Mouse (Mus musculus): Measurements from ENCODE around the gene Sec11a. TPM values are rescaled to one million over a fixed set of nuclear protein-coding genes. Genes with fewer than 3 reads are reported as not detected.

The Sec11a gene
- total RNA-seq, 1 experiment = 171 TPM

DNA sequence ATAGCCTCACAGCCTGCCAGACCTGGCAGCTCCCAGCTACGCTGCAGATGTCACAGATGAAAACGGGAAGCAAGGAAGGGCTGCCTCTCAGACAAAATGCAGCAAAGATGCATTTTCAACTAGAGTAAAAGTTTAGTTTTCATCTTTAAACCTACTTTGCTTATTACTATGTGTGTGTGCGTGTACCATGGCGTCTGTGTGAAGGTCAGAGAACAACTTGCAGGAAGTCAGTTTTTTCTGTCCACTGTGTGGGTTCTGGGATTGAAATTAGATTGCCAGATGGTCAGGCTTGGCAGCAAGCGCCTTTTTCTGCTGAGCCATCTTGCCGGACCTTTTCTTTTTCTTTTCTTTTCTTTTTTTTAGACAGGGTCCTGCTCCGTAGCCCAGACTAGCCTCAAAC lies 53.4 kb downstream of the Sec11a start:
- H3K27ac ChIP-seq (ENCODE audit: insufficient read depth, low read depth, low read length, poor library complexity, severe bottlenecking) = no peak overlapping the region
- H3K9ac ChIP-seq (ENCODE audit: insufficient read depth, low read depth, low read length, poor library complexity, severe bottlenecking) = no peak overlapping the region
- no peak for TF ChIP-seq ZNF384 (IDR thresholded peaks at IDR 0.05; ENCODE audit: low read depth, low read length)
- no peak for TF ChIP-seq HCFC1 (IDR thresholded peaks at IDR 0.05; ENCODE audit: borderline replicate concordance, insufficient read depth, low read length)
- no peak for TF ChIP-seq CHD2 (IDR thresholded peaks at IDR 0.05; ENCODE audit: low read depth, low read length)
- TF ChIP-seq ZC3H11A (IDR thresholded peaks at IDR 0.05; ENCODE audit: borderline replicate concordance, low read depth, low read length) = no peak
- TF ChIP-seq MAFK (IDR thresholded peaks at IDR 0.05; ENCODE audit: insufficient read depth, low read depth, low read length) = no peak
- in situ Hi-C loops (cut with MboI; ENCODE audit: low sequenced_read_pairs in 2 of 2, unreplicated experiment in 2 of 2) = no loop called here
- DNase-seq (ENCODE audit: low read depth, low spot score) = no peak
- no peak overlapping the region for H3K4me3 ChIP-seq (ENCODE audit: insufficient read depth in 1 of 2, low read depth in 1 of 2, low read length in 2 of 2, poor library complexity in 1 of 2, severe bottlenecking in 1 of 2)
- H3K36me3 ChIP-seq (ENCODE audit: control insufficient read depth, insufficient read depth, low read length, poor library complexity, severe bottlenecking) = peaks cover 63% of the 10 kb centered on the region
- H3K4me1 ChIP-seq (ENCODE audit: control insufficient read depth in 2 of 2, insufficient read depth in 2 of 2, low read length in 2 of 2, poor library complexity in 1 of 2) = peaks cover 1 to 2% of the 10 kb centered on the region in 2 experiments; a peak in 1 of 4 replicates
- H3K9me3 ChIP-seq (ENCODE audit: control insufficient read depth, insufficient read depth, low read depth, low read length) = no peaks in the 10 kb centered on the region

DNA sequence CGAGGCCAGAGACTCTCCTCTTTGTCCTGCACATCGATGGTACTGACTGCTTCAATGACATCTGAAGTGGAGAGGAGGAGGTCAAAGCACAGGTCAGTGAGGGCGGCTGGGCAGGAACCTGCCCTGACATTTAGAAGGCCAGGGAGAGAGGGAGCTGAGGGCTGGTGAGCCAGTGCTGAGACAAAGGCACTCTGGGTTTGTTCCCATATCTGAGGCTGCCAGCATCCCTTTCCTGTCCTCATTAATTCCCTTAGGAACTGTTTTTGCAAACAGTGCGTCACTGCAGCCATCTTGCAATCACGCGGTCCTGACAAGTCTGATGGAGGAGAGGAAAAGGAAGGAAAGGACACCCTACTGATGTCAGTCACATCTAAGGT lies 53.8 kb downstream of the Sec11a start:
- DNase-seq (ENCODE audit: low read depth, low spot score) = no peak
- TF ChIP-seq CHD2 (IDR thresholded peaks at IDR 0.05; ENCODE audit: low read depth, low read length) (no peak), ZNF384 (IDR thresholded peaks at IDR 0.05; ENCODE audit: low read depth, low read length) (no peak), HCFC1 (IDR thresholded peaks at IDR 0.05; ENCODE audit: borderline replicate concordance, insufficient read depth, low read length) (no peak), ZC3H11A (IDR thresholded peaks at IDR 0.05; ENCODE audit: borderline replicate concordance, low read depth, low read length) (no peak), MAFK (IDR thresholded peaks at IDR 0.05; ENCODE audit: insufficient read depth, low read depth, low read length) (no peak)
- H3K4me1 ChIP-seq (ENCODE audit: control insufficient read depth in 2 of 2, insufficient read depth in 2 of 2, low read length in 2 of 2, poor library complexity in 1 of 2) = peaks cover 2 to 4% of the 10 kb centered on the region in 2 experiments; a peak in 1 of 4 replicates
- H3K9me3 ChIP-seq (ENCODE audit: control insufficient read depth, insufficient read depth, low read depth, low read length) = no peaks in the 10 kb centered on the region
- H3K36me3 ChIP-seq (ENCODE audit: control insufficient read depth, insufficient read depth, low read length, poor library complexity, severe bottlenecking) = peaks cover 63% of the 10 kb centered on the region
- H3K9ac ChIP-seq (ENCODE audit: insufficient read depth, low read depth, low read length, poor library complexity, severe bottlenecking) = no peak overlapping the region
- H3K27ac ChIP-seq (ENCODE audit: insufficient read depth, low read depth, low read length, poor library complexity, severe bottlenecking) = no peak overlapping the region
- in situ Hi-C loops (cut with MboI; ENCODE audit: low sequenced_read_pairs in 2 of 2, unreplicated experiment in 2 of 2) = no loop called here
- H3K4me3 ChIP-seq (ENCODE audit: insufficient read depth in 1 of 2, low read depth in 1 of 2, low read length in 2 of 2, poor library complexity in 1 of 2, severe bottlenecking in 1 of 2) = no peak overlapping the region

DNA sequence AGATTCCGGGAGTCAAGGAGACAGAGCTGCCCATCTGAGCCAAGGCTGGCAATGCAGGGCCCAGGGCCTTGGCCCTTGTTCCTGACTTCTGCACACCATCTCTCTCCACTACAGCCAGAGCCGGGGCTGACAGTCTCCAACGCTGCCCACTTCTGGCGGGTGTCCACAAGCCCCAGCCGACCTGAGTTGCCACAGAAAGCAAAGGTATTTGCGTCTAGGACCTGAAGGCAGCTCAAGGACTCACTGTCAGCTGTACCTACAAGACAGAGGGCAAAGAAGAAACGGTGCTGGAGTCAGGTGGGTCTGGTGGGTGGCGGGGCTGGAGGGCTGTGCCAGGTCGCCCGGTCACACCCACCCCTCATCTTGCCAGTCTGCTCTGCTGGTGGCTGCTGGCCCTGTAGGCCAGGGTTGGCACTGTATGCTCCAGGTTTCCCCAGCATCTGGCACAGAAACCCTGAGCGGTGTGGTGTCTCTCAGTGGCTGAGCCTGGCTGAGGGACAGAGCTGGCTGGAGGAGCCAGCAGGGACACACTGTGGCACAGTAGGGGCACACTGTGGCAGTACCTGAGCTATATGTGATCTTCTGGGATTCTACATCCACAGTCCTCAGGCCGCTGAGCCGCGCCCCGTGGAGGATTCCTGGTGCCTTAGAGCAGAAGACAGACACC lies 54.4 kb downstream of the Sec11a start:
- no peak overlapping the region for H3K27ac ChIP-seq (ENCODE audit: insufficient read depth, low read depth, low read length, poor library complexity, severe bottlenecking)
- no peak overlapping the region for H3K4me3 ChIP-seq (ENCODE audit: insufficient read depth in 1 of 2, low read depth in 1 of 2, low read length in 2 of 2, poor library complexity in 1 of 2, severe bottlenecking in 1 of 2)
- peaks cover 59% of the 10 kb centered on the region for H3K36me3 ChIP-seq (ENCODE audit: control insufficient read depth, insufficient read depth, low read length, poor library complexity, severe bottlenecking)
- TF ChIP-seq ZC3H11A (IDR thresholded peaks at IDR 0.05; ENCODE audit: borderline replicate concordance, low read depth, low read length) (no peak), CHD2 (IDR thresholded peaks at IDR 0.05; ENCODE audit: low read depth, low read length) (no peak), HCFC1 (IDR thresholded peaks at IDR 0.05; ENCODE audit: borderline replicate concordance, insufficient read depth, low read length) (no peak), MAFK (IDR thresholded peaks at IDR 0.05; ENCODE audit: insufficient read depth, low read depth, low read length) (no peak), ZNF384 (IDR thresholded peaks at IDR 0.05; ENCODE audit: low read depth, low read length) (no peak)
- in situ Hi-C loops (cut with MboI; ENCODE audit: low sequenced_read_pairs in 2 of 2, unreplicated experiment in 2 of 2) = no loop called here
- DNase-seq (ENCODE audit: low read depth, low spot score) = no peak
- H3K9ac ChIP-seq (ENCODE audit: insufficient read depth, low read depth, low read length, poor library complexity, severe bottlenecking) = no peak overlapping the region
- H3K9me3 ChIP-seq (ENCODE audit: control insufficient read depth, insufficient read depth, low read depth, low read length) = no peaks in the 10 kb centered on the region
- H3K4me1 ChIP-seq (ENCODE audit: control insufficient read depth in 2 of 2, insufficient read depth in 2 of 2, low read length in 2 of 2, poor library complexity in 1 of 2) = peaks cover 2 to 7% of the 10 kb centered on the region in 2 experiments; a peak in 1 of 4 replicates

DNA sequence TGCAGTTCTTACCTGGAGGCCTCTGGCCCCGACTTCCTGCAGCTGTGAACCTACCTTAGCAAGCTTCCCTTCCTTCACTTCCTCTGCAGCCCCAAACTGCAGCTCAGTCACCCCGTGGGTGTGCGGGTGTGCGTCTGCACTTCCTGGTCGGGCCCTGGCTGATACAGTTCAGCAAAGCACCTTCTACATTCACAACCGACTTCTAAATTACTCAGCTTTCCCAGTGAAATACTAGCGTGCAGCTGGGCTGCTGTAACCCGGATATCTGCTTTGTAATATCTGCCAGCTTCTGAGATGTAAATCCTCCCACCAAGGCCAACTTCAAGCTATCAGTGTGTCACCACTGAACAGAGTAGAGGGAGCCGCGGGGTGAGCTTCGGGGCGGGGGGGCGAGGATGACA lies 57.7 kb downstream of the Sec11a start:
- no peaks in the 10 kb centered on the region for H3K9me3 ChIP-seq (ENCODE audit: control insufficient read depth, insufficient read depth, low read depth, low read length)
- H3K36me3 ChIP-seq (ENCODE audit: control insufficient read depth, insufficient read depth, low read length, poor library complexity, severe bottlenecking) = peaks cover 35% of the 10 kb centered on the region
- in situ Hi-C loops (cut with MboI; ENCODE audit: low sequenced_read_pairs in 2 of 2, unreplicated experiment in 2 of 2) = loop anchor here in 1 of 2 experiments (10.0 kb wide), 2 partner anchors 175 to 265 kb away; no protein-coding TSS in a partner anchor
- H3K4me1 ChIP-seq (ENCODE audit: control insufficient read depth in 2 of 2, insufficient read depth in 2 of 2, low read length in 2 of 2, poor library complexity in 1 of 2) = peaks cover 2 to 7% of the 10 kb centered on the region in 2 experiments; a peak in 2 of 4 replicates
- H3K9ac ChIP-seq (ENCODE audit: insufficient read depth, low read depth, low read length, poor library complexity, severe bottlenecking) = no peak overlapping the region; the same call in 1 of the 2 replicates
- peak overlapping the region; percentile 74 for H3K27ac ChIP-seq (ENCODE audit: insufficient read depth, low read depth, low read length, poor library complexity, severe bottlenecking)
- DNase-seq (ENCODE audit: low read depth, low spot score) = no peak
- H3K4me3 ChIP-seq (ENCODE audit: insufficient read depth in 1 of 2, low read depth in 1 of 2, low read length in 2 of 2, poor library complexity in 1 of 2, severe bottlenecking in 1 of 2) = no peak overlapping the region
- no peak for TF ChIP-seq CHD2 (IDR thresholded peaks at IDR 0.05; ENCODE audit: low read depth, low read length)
- no peak for TF ChIP-seq HCFC1 (IDR thresholded peaks at IDR 0.05; ENCODE audit: borderline replicate concordance, insufficient read depth, low read length)
- no peak for TF ChIP-seq ZNF384 (IDR thresholded peaks at IDR 0.05; ENCODE audit: low read depth, low read length)
- no peak for TF ChIP-seq ZC3H11A (IDR thresholded peaks at IDR 0.05; ENCODE audit: borderline replicate concordance, low read depth, low read length)
